Mouse (Mus musculus) mesoderm, embryonic 11.5 days (tissue): ENCODE data around the gene Ifnb1.
A peak's percentile ranks its signal among the peaks of the same experiment; 100 is the strongest.

Experiments used
- DNase-seq: peaks from one replicate; pipeline ENCODE4 v3.0.0-alpha.2; 2012; ENCODE audit warnings: low read depth, low spot score

Gene Ifnb1

DNA sequence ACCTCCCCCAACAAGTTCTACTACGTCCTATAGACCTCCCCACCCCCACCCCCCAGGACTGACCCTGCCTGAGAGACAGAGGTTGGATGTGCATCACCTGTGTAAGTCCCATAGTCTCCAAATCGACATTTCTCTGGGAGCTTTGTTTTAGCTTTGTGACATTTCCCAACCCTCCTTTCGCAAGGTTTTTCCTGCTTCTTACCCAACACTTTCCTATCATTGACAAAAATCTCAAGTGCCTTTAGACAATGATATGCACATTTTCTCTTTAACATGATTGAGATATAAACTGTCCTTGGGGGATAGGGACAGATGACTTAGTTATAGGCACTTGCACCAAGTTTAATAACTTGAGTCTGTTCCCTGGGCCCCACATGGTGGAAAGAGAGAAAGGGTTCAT, 21.3 kb downstream of the Ifnb1 start:
- DNase-seq, result no peak

DNA sequence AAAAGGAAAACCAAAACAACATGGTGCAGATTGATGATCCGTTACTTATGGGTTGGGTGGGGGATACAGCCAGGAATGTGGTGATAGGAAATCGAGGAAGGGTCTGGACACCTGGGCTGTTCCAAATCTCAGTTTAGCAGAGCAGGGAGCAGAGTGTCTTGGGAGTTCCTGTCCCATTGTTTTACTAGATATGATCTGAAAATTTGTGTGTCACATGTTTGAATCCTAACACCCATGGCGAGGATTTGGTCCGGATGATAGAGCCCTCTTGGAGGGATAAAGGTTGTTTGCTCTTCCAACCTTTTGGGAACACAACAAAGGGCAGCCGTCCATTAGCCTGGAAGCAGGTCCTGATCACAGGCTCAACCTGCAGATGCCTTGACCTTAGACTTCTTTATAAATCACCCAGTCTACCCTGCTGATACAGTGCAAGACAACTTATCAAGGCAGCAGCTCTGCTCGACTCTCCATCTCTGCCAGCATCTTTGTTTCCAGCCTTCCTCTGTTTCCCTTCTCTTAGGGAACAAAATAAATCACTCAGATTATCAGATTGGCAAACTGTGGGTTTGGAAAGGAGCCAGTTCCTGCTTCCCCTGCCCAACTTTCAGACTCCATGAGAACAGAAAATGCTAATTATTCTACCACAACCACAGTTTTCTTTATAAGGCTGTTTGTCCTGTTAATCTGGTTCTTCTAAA, 26.1 kb downstream of the Ifnb1 start:
- no peak for DNase-seq

DNA sequence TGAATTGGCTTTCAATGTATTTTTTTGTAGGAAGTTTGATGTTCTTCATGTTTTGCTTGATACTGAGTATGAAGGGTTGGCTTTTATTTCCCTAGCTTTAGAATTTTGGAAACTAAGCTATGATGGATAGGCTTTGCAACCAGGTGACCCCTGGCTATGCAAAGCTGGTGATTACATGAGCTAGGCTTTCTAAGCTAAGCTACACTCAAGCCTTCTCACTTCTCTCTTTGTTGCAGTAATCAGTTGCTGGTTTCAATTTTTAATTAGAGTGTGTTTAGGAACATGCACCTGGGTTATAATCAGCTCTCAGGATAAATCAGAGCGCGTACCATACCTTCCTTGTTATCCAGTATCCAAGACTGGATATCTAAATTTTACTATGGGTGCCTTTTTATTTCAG, 33.0 kb downstream of the Ifnb1 start:
- no peak for DNase-seq

DNA sequence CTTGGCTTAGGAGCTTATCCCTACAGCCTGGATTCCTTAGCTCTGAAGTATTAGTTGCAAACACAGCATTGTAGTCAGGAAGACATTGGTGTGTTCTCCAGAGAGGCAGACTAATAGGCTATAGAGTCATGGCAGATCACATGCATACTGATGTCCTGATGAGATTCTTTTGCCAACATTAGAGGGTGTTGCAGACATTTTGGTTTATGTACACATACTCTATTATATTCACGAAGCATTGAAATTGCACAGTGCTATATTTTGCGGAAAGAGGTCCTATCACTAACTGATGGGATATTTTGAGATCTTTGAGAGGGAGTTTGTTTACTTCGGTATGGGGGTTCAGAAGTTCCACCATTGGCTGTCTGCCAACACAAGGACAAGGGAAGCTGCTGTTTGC, 34.5 kb downstream of the Ifnb1 start:
- DNase-seq, result no peak

DNA sequence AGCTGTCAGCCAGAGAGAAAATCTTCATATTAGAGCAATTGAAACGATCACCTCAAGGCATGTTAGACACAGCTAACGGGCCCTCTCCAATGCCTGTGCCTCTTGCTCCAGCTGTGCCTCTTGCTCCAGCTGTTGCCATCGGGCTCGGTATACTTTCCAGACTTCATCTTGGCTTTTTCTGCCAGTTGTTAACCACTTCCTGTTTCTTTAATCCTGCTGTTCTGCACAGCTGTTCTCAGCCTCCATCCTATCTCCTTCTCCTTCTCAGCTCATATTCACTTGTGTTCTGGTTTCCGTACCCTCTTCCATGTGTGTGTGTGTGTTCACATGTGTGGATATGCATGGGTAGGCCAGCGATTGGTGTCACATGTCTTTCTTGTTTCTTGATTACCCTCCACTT, 42.4 kb downstream of the Ifnb1 start:
- DNase-seq, result no peak

DNA sequence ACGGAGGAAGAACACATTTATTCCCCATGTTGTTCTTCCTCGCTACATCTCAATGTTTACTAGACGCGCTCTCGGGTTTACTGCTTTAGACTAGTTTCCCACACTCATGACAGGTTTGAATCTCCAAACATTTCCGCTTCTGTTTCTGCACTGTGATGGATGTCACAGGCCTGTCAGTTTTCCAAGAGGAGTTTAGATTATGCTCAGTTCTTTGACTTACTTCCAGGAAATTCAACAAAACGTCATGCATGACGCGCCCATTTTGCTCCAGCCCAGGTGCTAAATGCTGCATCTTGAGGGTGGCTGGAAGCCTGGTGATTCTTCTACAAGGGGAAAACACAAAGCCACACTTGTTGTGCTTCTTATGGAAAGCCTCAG, 43.8 kb downstream of the Ifnb1 start:
- DNase-seq, result no peak

DNA sequence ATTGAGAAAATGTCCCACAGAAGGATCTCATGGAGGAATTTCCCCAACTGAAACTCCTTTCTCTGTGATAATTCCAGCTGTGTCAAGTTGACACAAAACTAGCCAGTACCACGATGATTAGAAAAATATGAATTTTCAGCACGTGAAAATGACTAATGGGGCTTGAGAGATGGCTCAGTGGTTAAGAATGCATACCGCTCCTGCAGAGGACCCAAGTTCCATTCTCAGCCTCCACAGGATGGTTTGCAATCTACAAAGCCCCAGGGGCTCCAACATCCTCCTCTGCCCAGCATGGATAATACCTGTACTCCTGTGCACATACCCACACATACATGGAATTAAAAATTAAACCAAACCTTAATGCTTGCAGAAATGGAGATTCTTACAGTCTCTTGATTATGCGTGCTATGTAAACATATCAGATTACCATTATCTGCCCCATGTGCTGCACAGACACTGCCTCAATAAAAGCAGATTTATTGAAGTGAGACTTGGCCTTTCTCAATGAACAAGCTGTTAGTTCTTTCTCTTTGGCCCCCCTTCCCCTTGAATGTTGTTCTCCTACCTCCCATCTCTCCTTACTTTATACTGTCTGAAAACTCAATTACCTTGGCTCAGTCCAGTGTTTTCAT, 44.3 kb downstream of the Ifnb1 start:
- no peak for DNase-seq

GRCm38 (mm10) chr4:88476511-88477210, 45.9 kb downstream of the Ifnb1 start:
- peak; percentile 44 for DNase-seq

DNA sequence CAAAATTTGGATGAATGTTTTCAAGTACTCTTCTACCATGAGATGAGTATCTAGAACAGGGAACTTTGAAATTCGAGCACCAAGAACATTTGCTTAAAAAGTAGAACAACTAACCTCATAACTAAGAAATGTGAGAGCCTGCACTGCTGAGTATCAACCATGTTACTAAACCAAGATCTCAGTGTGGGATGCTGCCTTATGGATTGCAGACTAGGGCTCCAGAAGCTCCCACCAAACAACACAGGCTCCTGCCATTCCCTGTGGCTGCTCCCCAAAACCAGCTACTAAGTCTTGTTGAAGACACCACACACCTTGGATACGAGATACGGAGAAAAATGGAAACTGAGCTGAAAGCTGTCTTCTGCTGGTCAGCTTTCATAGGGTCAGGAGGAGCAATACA, 46.5 kb downstream of the Ifnb1 start:
- no peak for DNase-seq
